Mouse (Mus musculus) adipose tissue, adult 10 weeks (tissue): ENCODE results near the gene Gcfc2. TPM values are rescaled to one million over a fixed set of nuclear protein-coding genes. Genes with fewer than 3 reads are reported as not detected.

Source experiments
- polyA plus RNA-seq: library from polyadenylated mRNA; stranded (reverse); fragments of 350-450 nt; fragmentation: Illumina TruSeq; extraction: RNeasy Lipid Tissue Mini Kit (QIAGEN cat#74804); gene quantifications from one replicate; pipeline ENCODE4 v1.2.3, GENCODE M21; 2014; ENCODE audit warnings: low read depth, low replicate concordance

Gene Gcfc2
- polyA plus RNA-seq = 5.1 TPM

DNA sequence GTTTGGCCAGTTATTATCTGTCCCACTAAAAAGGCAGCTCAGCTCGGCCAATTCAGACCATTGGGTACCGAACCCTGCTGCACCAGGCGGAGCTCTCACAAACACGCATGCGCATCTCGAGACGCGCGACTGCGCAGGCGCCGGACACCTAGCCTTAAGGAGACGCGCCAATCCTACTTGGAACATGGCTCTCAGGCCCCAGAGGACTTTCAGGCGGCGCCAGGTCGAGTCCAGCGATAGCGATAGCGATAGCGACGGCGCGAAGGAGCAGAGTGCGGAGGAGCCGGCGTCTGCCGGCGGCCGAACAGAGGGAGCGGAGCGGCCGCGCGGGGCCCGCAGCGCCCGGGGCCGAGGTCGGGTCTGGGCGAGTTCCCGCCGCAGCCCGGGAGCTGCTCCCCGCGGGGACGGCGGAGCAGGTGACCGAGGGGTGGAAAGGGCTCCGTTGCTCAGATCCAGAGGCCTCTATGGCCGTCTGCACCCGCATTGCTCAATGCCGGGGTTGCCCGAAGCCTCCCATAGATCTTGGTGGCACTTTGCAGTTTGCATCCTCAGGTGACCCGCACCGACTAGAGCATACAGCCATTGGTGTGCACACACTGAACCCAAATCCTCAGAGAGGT, at the start of gene Gcfc2:
TSS of gene Gcfc2 (plus strand) at position 147 of the 620 bp plus-strand sequence.

GRCm38 (mm10) chr6:81965296-81966067, 42.0 kb downstream of the Gcfc2 start, which contains the start of gene Mrpl19:
TSS of gene Mrpl19 (minus strand) at chr6:81965958.

Other genes starting within 250 kb of the Gcfc2 start
- 13.4 TPM for gene Mrpl19, start 42.3 kb downstream of the Gcfc2 start, polyA plus RNA-seq
- 7.9 TPM for gene Eva1a, start 117.4 kb downstream of the Gcfc2 start, polyA plus RNA-seq